Mouse (Mus musculus) ES-CJ7 (cell line): ENCODE measurements around the gene Utp6.

Source experiments
- DNase-seq: peaks from one replicate; pipeline ENCODE4 v3.0.0; 2011; ENCODE audit warnings: low read depth, low spot score

The Utp6 gene

GRCm38 (mm10) chr11:79961346-79962124 is 655 bp downstream of the Utp6 start:
- DNase-seq, result no peak

GRCm38 (mm10) chr11:79947265-79947664 is 14.9 kb downstream of the Utp6 start:
- no peak for DNase-seq

- no peak for DNase-seq
These were observed 18.6 kb downstream of the Utp6 start for GRCm38 (mm10) chr11:79943601-79944000.

GRCm38 (mm10) chr11:79943136-79943535 is 19.1 kb downstream of the Utp6 start:
- no peak for DNase-seq

- peak; percentile 44 for DNase-seq
These were observed 26.4 kb downstream of the Utp6 start for GRCm38 (mm10) chr11:79935766-79936165.

GRCm38 (mm10) chr11:79922766-79923165 is 39.4 kb downstream of the Utp6 start:
- no peak for DNase-seq

- no peak for DNase-seq
These were observed 40.0 kb downstream of the Utp6 start for GRCm38 (mm10) chr11:79922157-79922556.

GRCm38 (mm10) chr11:79920505-79921025 is 41.6 kb downstream of the Utp6 start:
- DNase-seq, result no peak

GRCm38 (mm10) chr11:79919685-79920504 is 42.3 kb downstream of the Utp6 start:
- DNase-seq, result peak; percentile 80

- DNase-seq, result peak; percentile 25
These were observed 46.4 kb downstream of the Utp6 start for GRCm38 (mm10) chr11:79915696-79916349.

GRCm38 (mm10) chr11:79908600-79909483 is 53.3 kb downstream of the Utp6 start:
- no peak for DNase-seq

GRCm38 (mm10) chr11:79906920-79907319 is 55.3 kb downstream of the Utp6 start:
- no peak for DNase-seq

GRCm38 (mm10) chr11:79902881-79903481 is 59.2 kb downstream of the Utp6 start:
- peak; percentile 61 for DNase-seq

- DNase-seq, result no peak
These were observed 61.0 kb downstream of the Utp6 start for GRCm38 (mm10) chr11:79901146-79901545.

GRCm38 (mm10) chr11:79892259-79892658 is 69.9 kb downstream of the Utp6 start:
- no peak for DNase-seq

GRCm38 (mm10) chr11:79890822-79891221 is 71.4 kb downstream of the Utp6 start:
- DNase-seq, result no peak

- no peak for DNase-seq
These were observed 75.2 kb downstream of the Utp6 start for GRCm38 (mm10) chr11:79886961-79887360.

GRCm38 (mm10) chr11:79886395-79886794 is 75.8 kb downstream of the Utp6 start:
- DNase-seq, result no peak

- no peak for DNase-seq
These were observed 76.3 kb downstream of the Utp6 start for GRCm38 (mm10) chr11:79885713-79886393.

GRCm38 (mm10) chr11:79884784-79885183 is 77.4 kb downstream of the Utp6 start:
- DNase-seq, result no peak
